Mouse (Mus musculus) intestine, embryonic 16.5 days (tissue): ENCODE measurements around the gene Upp2. TPM values are rescaled to one million over a fixed set of nuclear protein-coding genes. Genes with fewer than 3 reads are reported as not detected.

ENCODE experiments used
- ATAC-seq: fragments of 200-750 bp; cut with Nextera tagmentation; 2 replicates; pipeline ENCODE4 v1.8.0; 2017; ENCODE audit warnings: moderate TSS enrichment, moderate library complexity
- H3K27ac ChIP-seq: fragments of 300-500 bp; sonication (generic); 2 replicates; pipeline ENCODE4 v1.5.1; 2014; ENCODE audit warnings: mild to moderate bottlenecking, low read length
- H3K27me3 ChIP-seq: fragments of 300-500 bp; sonication (generic); replicated peaks from 2 replicates; pipeline ENCODE4 v1.6.1; 2014; ENCODE audit warnings: low read length, control low read depth, mixed read lengths; ENCODE audit not compliant: control insufficient read depth, insufficient read depth
- H3K36me3 ChIP-seq: fragments of 300-500 bp; sonication (generic); 2 replicates; pipeline ENCODE4 v1.6.1; 2014; ENCODE audit warnings: low read length, control low read depth; ENCODE audit not compliant: control insufficient read depth, insufficient read depth
- H3K4me1 ChIP-seq: fragments of 300-500 bp; sonication (generic); 2 replicates; pipeline ENCODE4 v1.6.1; 2014; ENCODE audit warnings: low read length, control low read depth, mixed read lengths; ENCODE audit not compliant: control insufficient read depth, insufficient read depth
- H3K4me2 ChIP-seq: fragments of 300-500 bp; sonication (generic); 2 replicates; pipeline ENCODE4 v1.6.1; 2014; ENCODE audit warnings: low read depth, low read length, control low read depth
- H3K4me3 ChIP-seq: fragments of 300-500 bp; sonication (generic); 2 replicates; pipeline ENCODE4 v1.5.1; 2014; ENCODE audit warnings: mild to moderate bottlenecking, low read length
- H3K9ac ChIP-seq: fragments of 300-500 bp; sonication (generic); 2 replicates; pipeline ENCODE4 v1.6.1; 2014; ENCODE audit warnings: low read depth, low read length
- H3K9me3 ChIP-seq: fragments of 300-500 bp; sonication (generic); 2 replicates; pipeline ENCODE4 v1.6.1; 2016; ENCODE audit warnings: low read length, control low read depth; ENCODE audit not compliant: control insufficient read depth
- WGBS: fragments of 180-500 bp; shearing (Covaris S2); extraction: QIAGEN DNeasy Blood & Tissue Kit; methylation state at CpG from one replicate; pipeline ENCODE4 v1.1.7; 2014; 5-methylcytosine and 5-hydroxymethylcytosine counted together
- polyA plus RNA-seq: library from polyadenylated mRNA; unstranded; fragments of >200 nt; fragmentation: Nextera tagmentation; extraction: Ambion mirVana; gene quantifications from 2 replicates; pipeline ENCODE4 v1.2.1, GENCODE M21; 2015

The Upp2 gene
- polyA plus RNA-seq, 1 experiment from 2014 or later: 5.7 TPM

DNA sequence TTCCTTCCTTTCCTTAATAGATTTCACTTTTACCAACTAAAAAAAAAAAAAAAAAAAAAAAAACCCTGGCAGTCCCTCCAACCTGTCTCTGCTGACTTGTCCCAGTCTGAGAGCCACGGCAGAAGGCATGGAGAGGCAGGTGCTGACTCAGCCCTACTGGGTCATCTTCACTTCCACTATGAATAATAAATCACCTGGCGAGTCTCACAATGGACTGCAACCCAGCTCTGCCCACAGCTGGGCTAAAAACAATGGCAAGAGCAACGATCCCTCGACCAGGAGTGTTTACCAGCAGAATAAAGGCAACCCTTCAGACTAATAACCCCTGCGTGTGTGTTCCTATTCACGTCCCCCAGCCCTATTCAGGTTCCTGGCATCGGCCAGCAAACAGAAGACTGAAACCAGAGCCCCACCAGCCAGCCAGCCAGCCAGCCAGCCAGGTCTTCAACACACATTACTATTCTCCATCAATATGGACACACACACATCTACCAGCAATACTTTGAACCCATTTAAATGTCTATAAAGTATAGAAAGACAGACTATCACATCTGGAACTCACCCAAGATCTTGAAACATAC is 37.1 kb upstream of the Upp2 start:
- ATAC-seq: no peak
- peaks cover 39% of the 10 kb centered on the region for H3K4me1 ChIP-seq
- H3K4me3 ChIP-seq: no peak overlapping the region
- H3K9ac ChIP-seq: no peak overlapping the region
- H3K9me3 ChIP-seq: no peaks in the 10 kb centered on the region
- no peak overlapping the region for H3K4me2 ChIP-seq
- no peaks in the 10 kb centered on the region for H3K27me3 ChIP-seq
- WGBS: 38% methylated on average over 7 of the region's 7 CpGs
- H3K27ac ChIP-seq: no peak overlapping the region
- 0 out of 2 replicates have a peak, but pooled peaks cover 2% of the 10 kb centered on the region for H3K36me3 ChIP-seq

DNA sequence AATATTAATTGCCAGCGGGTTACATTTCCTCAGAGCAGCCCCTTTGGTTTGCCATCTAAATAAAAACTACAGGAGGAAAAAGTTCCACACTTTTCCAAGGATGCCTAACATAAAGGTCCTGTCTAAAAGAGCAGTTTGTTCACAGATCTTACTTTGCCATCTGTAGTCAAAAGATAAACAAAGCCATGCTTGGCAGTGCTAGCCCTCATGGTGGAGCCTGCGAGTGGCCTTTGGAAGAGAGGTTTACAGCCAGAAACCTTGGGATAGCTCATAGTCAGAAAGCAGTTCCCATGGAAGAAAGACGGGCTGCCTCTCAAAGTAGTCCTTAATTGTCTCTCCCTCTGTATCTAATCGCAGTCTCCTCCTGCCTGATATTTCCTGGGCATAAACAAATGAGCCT is 36.6 kb upstream of the Upp2 start:
- 66% methylated on average over 4 of the region's 4 CpGs for WGBS
- H3K27me3 ChIP-seq: no peaks in the 10 kb centered on the region
- peaks cover 44% of the 10 kb centered on the region for H3K4me1 ChIP-seq
- no peaks in the 10 kb centered on the region for H3K9me3 ChIP-seq
- H3K9ac ChIP-seq: no peak overlapping the region
- no peak for ATAC-seq
- 0 out of 2 replicates have a peak, but pooled peaks cover 2% of the 10 kb centered on the region for H3K36me3 ChIP-seq
- H3K4me2 ChIP-seq: no peak overlapping the region
- H3K27ac ChIP-seq: no peak overlapping the region
- no peak overlapping the region for H3K4me3 ChIP-seq

DNA sequence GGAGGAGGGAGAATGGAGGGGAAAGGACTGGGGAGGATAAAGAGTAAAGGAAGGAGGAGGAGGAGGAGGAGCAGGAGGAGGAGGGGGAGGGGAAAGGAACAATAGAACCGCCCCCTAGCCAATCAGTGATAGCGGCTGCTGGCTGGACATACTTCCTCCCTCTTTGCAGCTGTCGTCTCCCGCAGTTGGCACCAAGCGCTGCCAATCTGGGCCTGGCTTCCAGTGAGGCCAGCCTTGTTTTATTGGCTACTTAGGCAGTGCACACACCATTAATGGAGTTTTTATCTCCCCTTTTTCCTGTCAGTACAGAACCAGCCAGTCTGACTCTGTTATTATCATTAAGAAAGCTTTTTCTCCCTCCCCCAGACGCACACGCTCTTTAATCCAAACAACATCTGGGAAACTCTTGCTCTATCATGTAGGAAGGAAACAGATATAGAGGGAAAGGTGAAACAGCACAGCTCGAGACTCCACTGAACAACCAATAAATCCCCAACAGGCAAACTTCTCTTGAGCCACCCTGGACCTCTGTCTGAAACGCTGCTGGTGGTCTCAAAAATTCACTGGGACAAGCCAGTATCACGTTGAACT is 34.7 kb upstream of the Upp2 start:
- peaks cover 52% of the 10 kb centered on the region for H3K4me1 ChIP-seq
- H3K27ac ChIP-seq: peak overlapping the region; percentile 73
- peak overlapping the region; percentile 34 for H3K4me2 ChIP-seq
- H3K9me3 ChIP-seq: no peaks in the 10 kb centered on the region
- peak overlapping the region; percentile 15; the same call in 1 of the 2 replicates for H3K4me3 ChIP-seq
- ATAC-seq: peak; percentile 87
- WGBS: 12% methylated on average over 10 of the region's 10 CpGs
- no peak overlapping the region for H3K9ac ChIP-seq
- no peaks in the 10 kb centered on the region for H3K27me3 ChIP-seq
- no peaks in the 10 kb centered on the region for H3K36me3 ChIP-seq

DNA sequence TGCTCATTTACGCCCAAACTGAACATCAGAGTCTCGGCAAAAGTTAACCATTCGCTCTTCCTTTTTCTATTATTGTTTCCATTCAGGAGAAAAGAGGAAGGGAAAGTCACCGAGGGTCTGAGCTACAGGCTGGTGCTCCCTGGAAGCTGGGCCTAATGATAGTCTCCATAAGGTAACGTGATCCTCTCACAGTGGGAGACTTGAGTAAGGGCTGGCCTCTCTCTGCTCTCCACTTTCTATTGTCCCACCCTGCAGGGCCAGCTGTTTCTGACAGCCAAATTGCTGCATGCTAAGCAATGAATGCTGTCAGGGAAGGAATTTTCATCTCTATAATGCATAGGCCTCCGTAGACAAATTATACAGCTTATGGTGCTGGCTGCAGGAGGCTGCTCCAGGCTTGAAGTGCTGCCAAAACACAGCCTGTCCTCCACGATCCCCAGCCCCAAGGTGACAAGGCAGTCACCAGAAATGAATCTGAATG is 33.5 kb upstream of the Upp2 start:
- WGBS: 36% methylated on average over 7 of the region's 7 CpGs
- no peak overlapping the region for H3K9ac ChIP-seq
- no peak overlapping the region for H3K4me2 ChIP-seq
- no peak overlapping the region for H3K4me3 ChIP-seq
- ATAC-seq: peak; percentile 14; the same call in 1 of the 2 replicates
- peak overlapping the region; percentile 53 for H3K27ac ChIP-seq
- no peaks in the 10 kb centered on the region for H3K36me3 ChIP-seq
- no peaks in the 10 kb centered on the region for H3K9me3 ChIP-seq
- no peaks in the 10 kb centered on the region for H3K27me3 ChIP-seq
- H3K4me1 ChIP-seq: peaks cover 52% of the 10 kb centered on the region

DNA sequence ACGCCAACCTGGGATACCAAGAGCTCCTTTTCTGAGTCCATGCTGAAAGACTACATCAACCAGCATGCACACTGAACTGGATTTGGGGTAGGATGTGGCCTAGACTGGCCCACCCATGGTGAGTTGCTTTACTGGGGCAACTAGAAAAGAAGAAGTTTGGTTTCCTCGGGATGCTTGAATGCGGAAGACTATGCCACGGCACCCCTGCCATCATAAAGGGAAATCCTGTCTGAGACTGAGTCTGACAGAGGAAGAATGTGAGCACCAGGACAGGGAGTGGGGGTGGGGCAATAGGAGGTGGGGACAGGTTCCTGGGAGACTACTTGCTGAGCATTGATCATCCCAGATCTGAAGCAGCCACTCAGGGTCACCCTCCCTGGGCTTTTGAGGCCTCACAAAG is 32.7 kb upstream of the Upp2 start:
- Histone ChIP-seq H3K4me3 (no peak overlapping the region), H3K4me1 (peaks cover 50% of the 10 kb centered on the region), H3K27ac (no peak overlapping the region), H3K9me3 (no peaks in the 10 kb centered on the region), H3K4me2 (no peak overlapping the region), H3K27me3 (no peaks in the 10 kb centered on the region), H3K9ac (no peak overlapping the region), H3K36me3 (no peaks in the 10 kb centered on the region)
- no peak for ATAC-seq
- WGBS: 88% methylated on average over 4 of the region's 4 CpGs

DNA sequence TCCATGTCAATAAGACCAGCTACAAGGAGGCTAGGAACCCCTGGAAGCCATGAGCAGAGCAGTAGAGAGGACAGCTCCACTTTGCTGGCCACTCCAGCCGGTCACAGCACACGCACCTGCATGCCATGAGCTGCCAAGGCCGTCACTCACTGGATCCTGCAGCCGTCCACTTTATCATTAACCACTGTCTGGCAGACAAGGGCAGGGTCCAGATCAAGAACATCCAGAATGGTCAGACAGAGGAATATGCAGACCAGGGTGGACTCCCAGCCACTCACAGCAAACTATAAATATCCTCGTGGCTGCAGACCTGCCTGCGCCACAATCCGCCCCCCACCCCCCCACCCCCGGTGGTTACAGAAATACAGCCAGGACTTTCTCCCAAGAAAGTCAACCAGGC is 31.9 kb upstream of the Upp2 start:
- ATAC-seq: peak; percentile 29
- H3K4me1 ChIP-seq: peaks cover 42% of the 10 kb centered on the region

DNA sequence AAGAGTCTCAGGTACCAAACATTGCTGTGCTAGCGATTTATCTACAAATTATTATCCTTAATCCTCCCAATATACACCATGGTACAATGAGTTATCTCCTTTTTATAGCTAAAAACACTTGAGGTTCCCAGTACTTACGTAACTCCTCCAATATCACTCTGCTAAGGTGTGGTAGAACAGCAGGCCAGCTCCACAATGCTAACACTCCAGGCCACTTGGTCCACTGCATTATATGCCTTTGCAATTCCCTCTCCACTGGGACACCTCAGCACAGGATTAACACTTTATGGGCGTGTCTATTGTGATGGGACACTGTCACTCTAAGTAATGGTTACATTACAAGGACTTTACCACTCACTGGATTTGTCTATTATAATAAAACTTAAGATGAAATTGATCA is 30.3 kb upstream of the Upp2 start:
- Histone ChIP-seq H3K9ac (no peak overlapping the region), H3K4me3 (no peak overlapping the region), H3K4me1 (peaks cover 38% of the 10 kb centered on the region), H3K27me3 (no peaks in the 10 kb centered on the region), H3K9me3 (no peaks in the 10 kb centered on the region), H3K36me3 (no peaks in the 10 kb centered on the region), H3K4me2 (no peak overlapping the region), H3K27ac (no peak overlapping the region)
- WGBS: 90% methylated on average over 3 of the region's 3 CpGs
- ATAC-seq: no peak

More for the DNA sequence above, 31.9 kb upstream of the Upp2 start:
- no peaks in the 10 kb centered on the region for H3K36me3 ChIP-seq
- 71% methylated on average over 8 of the region's 8 CpGs for WGBS
- H3K27me3 ChIP-seq: no peaks in the 10 kb centered on the region
- H3K4me3 ChIP-seq: no peak overlapping the region
- H3K27ac ChIP-seq: peak overlapping the region; percentile 36; the same call in 1 of the 2 replicates
- H3K9ac ChIP-seq: no peak overlapping the region; the same call in 1 of the 2 replicates
- H3K4me2 ChIP-seq: no peak overlapping the region
- H3K9me3 ChIP-seq: no peaks in the 10 kb centered on the region

DNA sequence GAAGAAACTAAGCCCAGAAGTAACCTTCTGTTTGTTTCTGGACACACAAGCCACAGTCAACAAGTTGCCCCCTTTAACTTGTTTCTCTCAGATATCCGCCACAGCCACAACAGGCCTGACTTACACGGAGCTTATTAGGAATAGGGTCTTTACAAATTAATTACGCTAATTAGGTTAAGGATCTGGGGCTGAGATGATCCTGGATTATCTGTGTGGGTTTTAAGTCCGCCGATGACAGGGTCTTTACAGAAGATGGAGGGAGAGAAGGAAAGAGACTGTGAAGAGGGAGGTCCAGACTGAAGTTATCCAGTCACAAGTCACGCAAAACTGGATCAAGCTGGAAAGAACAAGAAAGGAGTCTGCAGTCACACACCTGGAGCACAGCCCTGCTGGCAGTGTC is 28.9 kb upstream of the Upp2 start:
- Histone ChIP-seq H3K9ac (no peak overlapping the region), H3K36me3 (no peaks in the 10 kb centered on the region), H3K4me3 (no peak overlapping the region), H3K9me3 (no peaks in the 10 kb centered on the region), H3K4me1 (peaks cover 30% of the 10 kb centered on the region), H3K27ac (no peak overlapping the region), H3K4me2 (no peak overlapping the region), H3K27me3 (no peaks in the 10 kb centered on the region)
- WGBS: 87% methylated on average over 6 of the region's 6 CpGs
- ATAC-seq: no peak

DNA sequence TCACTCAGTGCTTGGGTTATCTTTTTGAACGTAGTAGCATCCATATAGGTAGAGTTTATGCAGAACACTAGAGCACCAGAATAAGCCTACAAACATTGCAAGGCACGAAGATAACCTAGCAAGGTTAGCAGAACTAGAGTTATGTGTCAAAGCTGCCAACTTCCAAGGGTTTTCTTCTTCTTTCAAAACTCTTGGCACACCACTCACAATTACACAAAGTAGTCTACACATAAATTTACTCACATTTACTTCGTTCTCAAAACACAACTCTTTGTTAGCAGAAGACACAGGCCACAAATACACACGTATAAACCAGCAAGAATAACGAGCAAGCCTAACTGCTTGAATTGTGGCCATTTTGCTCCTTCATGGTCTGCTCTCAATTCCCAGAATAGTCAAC is 23.8 kb upstream of the Upp2 start:
- WGBS: 90% methylated on average over 5 of the region's 5 CpGs
- H3K4me2 ChIP-seq: no peak overlapping the region
- no peaks in the 10 kb centered on the region for H3K9me3 ChIP-seq
- H3K4me1 ChIP-seq: peaks cover 14% of the 10 kb centered on the region; the same call in 1 of the 2 replicates
- H3K27ac ChIP-seq: no peak overlapping the region
- no peaks in the 10 kb centered on the region for H3K27me3 ChIP-seq
- H3K4me3 ChIP-seq: no peak overlapping the region
- no peak for ATAC-seq
- H3K9ac ChIP-seq: no peak overlapping the region
- H3K36me3 ChIP-seq: no peaks in the 10 kb centered on the region
